Mouse (Mus musculus) thymus, postnatal 25 days (tissue): Measurements from ENCODE around the gene S100a10.

Experiments used
- DNase-seq: peaks from one replicate; pipeline ENCODE4 v3.0.0; 2022

The S100a10 gene

GRCm38 (mm10) chr3:93580946-93581345, 26.1 kb downstream of the S100a10 start:
- no peak for DNase-seq

DNA sequence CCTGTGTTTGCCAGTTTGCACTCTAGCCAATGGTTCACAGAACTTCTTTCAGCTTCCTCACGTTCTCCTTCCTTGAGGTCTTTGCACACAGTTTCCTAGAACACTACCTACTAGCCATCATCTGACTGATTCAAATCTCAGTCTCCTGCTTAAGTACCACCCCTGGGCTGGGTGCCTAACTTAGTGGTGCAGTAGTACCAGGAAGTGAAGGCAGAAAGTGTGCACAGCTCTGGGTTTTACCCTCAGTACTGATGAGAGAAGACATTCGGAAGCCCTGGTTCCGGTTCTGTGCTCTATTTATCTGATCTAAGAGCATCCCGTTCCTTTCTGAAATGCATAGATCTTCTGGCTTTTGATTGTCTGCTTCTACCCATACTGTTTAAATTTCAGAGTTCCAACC, 26.8 kb downstream of the S100a10 start:
- no peak for DNase-seq

GRCm38 (mm10) chr3:93583056-93583455, 28.2 kb downstream of the S100a10 start:
- DNase-seq = no peak

- DNase-seq = no peak
These were observed 34.7 kb downstream of the S100a10 start for GRCm38 (mm10) chr3:93589629-93590028.

DNA sequence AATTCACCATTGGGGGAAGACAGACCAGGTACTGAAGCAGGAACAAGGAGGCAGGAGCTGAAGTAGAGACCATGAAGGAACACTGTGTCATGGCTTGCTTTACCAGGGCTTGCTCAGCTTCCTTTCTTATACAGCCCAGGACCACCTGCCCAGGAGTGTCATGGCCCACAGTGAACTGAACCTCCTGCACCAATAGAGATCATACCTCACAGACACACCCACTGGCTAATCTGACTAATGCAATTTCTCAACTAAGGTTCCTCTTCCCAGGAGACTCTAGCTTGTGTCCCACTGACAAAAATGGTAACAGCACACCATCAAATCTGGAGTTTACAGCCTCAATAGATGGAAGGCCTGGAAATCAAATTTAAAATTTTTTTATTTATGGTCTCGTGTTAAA, 35.4 kb downstream of the S100a10 start:
- no peak for DNase-seq

DNA sequence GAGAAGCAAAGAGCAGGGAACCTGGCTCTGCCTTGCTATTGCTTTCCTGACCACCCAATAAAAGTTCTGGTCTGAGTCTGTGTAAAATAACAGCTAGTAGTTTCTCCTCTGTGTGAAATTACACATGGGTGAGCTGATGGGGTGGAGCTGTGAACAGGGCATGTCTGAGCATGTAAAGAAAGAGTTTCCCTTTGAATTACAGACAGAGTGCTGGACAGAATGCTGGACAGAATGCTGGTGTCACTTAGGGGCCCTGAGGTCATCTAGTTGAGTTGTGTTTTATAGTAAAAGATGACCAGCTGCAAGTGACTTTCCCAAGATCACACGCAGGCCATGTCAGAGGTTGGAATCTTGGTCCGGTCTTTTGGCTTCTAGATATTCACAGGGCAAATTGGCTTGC, 37.2 kb downstream of the S100a10 start:
- DNase-seq = no peak

GRCm38 (mm10) chr3:93592976-93593375, 38.1 kb downstream of the S100a10 start:
- no peak for DNase-seq

DNA sequence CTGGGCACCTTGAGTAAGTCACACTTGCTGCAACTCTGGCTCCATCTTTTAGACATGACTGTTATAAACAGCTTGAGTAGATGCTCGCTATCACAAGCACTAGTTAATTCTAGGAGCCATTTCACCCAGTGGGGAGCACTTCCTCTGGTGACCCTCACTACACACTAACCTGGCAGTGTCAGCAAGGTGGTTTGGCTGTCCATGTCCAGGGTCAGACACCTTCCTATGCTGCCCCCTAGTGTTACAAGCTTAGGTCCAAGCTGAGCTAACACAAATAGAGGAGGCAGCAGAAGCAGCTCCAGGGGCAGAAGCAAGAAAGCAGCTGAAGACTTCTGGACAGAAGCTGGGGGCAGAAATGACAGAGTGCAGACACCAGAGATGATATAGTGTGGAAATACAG, 38.6 kb downstream of the S100a10 start:
- DNase-seq = peak; percentile 47

DNA sequence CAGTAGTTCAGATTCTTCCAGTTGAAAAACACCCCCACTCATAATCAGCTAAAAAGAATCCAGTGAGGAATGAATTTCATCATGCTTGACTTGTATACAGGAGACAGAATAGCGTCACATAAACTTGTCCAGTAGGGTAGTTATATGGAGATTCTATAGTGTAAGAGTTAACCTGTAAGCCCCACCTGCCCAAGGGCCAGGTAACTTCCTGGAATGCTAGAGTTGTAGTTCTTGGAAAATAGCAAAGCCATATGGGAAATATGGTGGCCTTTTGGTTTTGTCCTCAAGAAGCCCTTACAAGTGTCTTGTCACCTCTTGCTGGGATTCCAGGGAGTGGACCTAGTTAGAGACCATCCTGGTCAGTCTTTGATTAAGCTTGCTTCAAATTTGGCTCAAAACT, 41.8 kb downstream of the S100a10 start:
- no peak for DNase-seq

- no peak for DNase-seq
These were observed 42.5 kb downstream of the S100a10 start for GRCm38 (mm10) chr3:93597221-93597913.

- DNase-seq = no peak
These were observed 43.1 kb downstream of the S100a10 start for GRCm38 (mm10) chr3:93597970-93598369.

- DNase-seq = no peak
These were observed 45.3 kb downstream of the S100a10 start for GRCm38 (mm10) chr3:93600206-93600605.

DNA sequence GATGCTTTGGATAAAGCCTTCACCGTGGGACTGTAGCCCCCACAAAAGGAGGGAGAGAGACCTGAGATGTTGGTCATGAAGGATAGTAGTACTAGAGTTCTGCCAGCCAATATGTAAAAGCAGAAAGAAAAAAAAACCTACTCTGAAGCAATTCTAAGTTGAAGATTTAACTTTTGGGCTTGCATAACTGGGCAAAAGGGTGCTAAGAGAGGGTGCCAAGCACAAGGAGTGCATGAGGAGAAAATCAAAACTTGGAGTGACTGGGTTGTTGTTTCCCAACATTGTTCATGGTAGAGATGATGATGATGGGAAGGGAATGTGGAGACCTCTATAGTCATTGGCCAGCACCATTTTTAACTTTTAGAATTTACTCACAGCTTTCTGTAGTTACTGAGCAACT, 47.0 kb downstream of the S100a10 start:
- no peak for DNase-seq

- DNase-seq = peak; percentile 23
These were observed 54.1 kb downstream of the S100a10 start for GRCm38 (mm10) chr3:93608970-93609369.
